Mouse (Mus musculus) intestine, embryonic 15.5 days (tissue): ENCODE data around the gene Rnaseh2c. TPM values are rescaled to one million over a fixed set of nuclear protein-coding genes. Genes with fewer than 3 reads are reported as not detected.

ENCODE experiments used
- polyA plus RNA-seq: library from polyadenylated mRNA; unstranded; fragments of >200 nt; fragmentation: Nextera tagmentation; extraction: Ambion mirVana; gene quantifications from 2 replicates; pipeline ENCODE4 v1.2.1, GENCODE M21; 2015

The Rnaseh2c gene
- polyA plus RNA-seq, 1 experiment from 2014 or later: 149 TPM

Other genes with a start within 250 kb of the Rnaseh2c start
- gene Eif1ad, start 235.1 kb upstream of the Rnaseh2c start, polyA plus RNA-seq: 53.9 and 58.2 TPM in 2 replicates
- gene Banf1, start 234.7 kb upstream of the Rnaseh2c start, polyA plus RNA-seq: 474 and 479 TPM in 2 replicates
- 61.2 and 66.4 TPM in 2 replicates for gene Sart1, start 213.2 kb upstream of the Rnaseh2c start, polyA plus RNA-seq
- gene Tsga10ip, start 199.3 kb upstream of the Rnaseh2c start, polyA plus RNA-seq: 4.3 and 10.8 TPM in 2 replicates
- gene Drap1, start 176.9 kb upstream of the Rnaseh2c start, polyA plus RNA-seq: 198 and 200 TPM in 2 replicates
- 42.6 and 45.8 TPM in 2 replicates for gene AI837181, start 176.7 kb upstream of the Rnaseh2c start, polyA plus RNA-seq
- gene Fosl1, start 154.3 kb upstream of the Rnaseh2c start, polyA plus RNA-seq: not detected in 2 replicates
- gene Ccdc85b, start 144.0 kb upstream of the Rnaseh2c start, polyA plus RNA-seq: 8.2 and 8.7 TPM in 2 replicates
- gene Fibp, start 141.3 kb upstream of the Rnaseh2c start, polyA plus RNA-seq: 95.1 and 99.4 TPM in 2 replicates
- 2.1 and 2.9 TPM in 2 replicates for gene Ctsw, start 133.4 kb upstream of the Rnaseh2c start, polyA plus RNA-seq
- gene Efemp2, start 127.9 kb upstream of the Rnaseh2c start, polyA plus RNA-seq: 118 TPM in 2 replicates
- gene Mus81, start 113.5 kb upstream of the Rnaseh2c start, polyA plus RNA-seq: 29.5 and 29.8 TPM in 2 replicates
- gene Cfl1, start 111.4 kb upstream of the Rnaseh2c start, polyA plus RNA-seq: 2,332 and 2,514 TPM in 2 replicates
- gene 1700020D05Rik, start 98.1 kb upstream of the Rnaseh2c start, polyA plus RNA-seq: not detected in 2 replicates
- gene Snx32, start 91.3 kb upstream of the Rnaseh2c start, polyA plus RNA-seq: 7.2 and 8.0 TPM in 2 replicates
- 19.3 TPM in 2 replicates for gene Ovol1, start 41.2 kb upstream of the Rnaseh2c start, polyA plus RNA-seq
- 7.9 and 9.9 TPM in 2 replicates for gene Ap5b1, start 33.8 kb upstream of the Rnaseh2c start, polyA plus RNA-seq
- gene Kat5, start 8.4 kb downstream of the Rnaseh2c start, polyA plus RNA-seq: 44.1 and 47.3 TPM in 2 replicates
- 43.0 and 43.3 TPM in 2 replicates for gene Rela, start 35.6 kb downstream of the Rnaseh2c start, polyA plus RNA-seq
- 21.5 and 23.8 TPM in 2 replicates for gene Sipa1, start 61.8 kb downstream of the Rnaseh2c start, polyA plus RNA-seq
- gene Map3k11, start 86.9 kb downstream of the Rnaseh2c start, polyA plus RNA-seq: 33.7 and 36.3 TPM in 2 replicates
- gene Pcnx3, start 87.0 kb downstream of the Rnaseh2c start, polyA plus RNA-seq: 16.3 and 16.8 TPM in 2 replicates
- 0.29 and 0.43 TPM in 2 replicates for gene Kcnk7, start 102.5 kb downstream of the Rnaseh2c start, polyA plus RNA-seq
- gene Ehbp1l1, start 124.4 kb downstream of the Rnaseh2c start, polyA plus RNA-seq: 38.6 and 40.1 TPM in 2 replicates
- gene Fam89b, start 127.8 kb downstream of the Rnaseh2c start, polyA plus RNA-seq: 68.7 and 69.6 TPM in 2 replicates
- gene Ltbp3, start 139.0 kb downstream of the Rnaseh2c start, polyA plus RNA-seq: 20.7 and 21.7 TPM in 2 replicates
- 60.6 and 60.9 TPM in 2 replicates for gene Scyl1, start 169.5 kb downstream of the Rnaseh2c start, polyA plus RNA-seq